ENCODE assay signal across 8 mouse cellular contexts in the genomic region with DNA sequence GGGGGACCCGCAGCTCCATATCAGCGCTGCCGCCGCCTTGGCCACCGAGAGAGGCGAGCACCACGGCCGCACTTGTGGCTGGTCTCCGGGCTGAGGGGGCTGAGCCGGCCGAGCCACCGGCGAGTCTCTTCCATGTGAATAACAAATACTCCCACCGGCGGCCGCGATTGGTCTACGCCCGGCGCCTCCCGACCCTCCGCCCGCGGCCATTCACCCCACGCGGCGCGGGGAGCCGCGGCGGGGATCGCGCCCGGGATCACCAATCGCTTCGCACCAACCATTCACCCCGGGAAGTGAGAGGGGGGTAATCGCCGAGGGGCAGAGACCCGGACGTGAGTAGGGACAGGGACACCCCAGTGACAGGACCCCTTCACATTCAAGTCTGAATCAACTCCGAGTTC. TPM values are rescaled to one million over a fixed set of nuclear protein-coding genes. Genes with fewer than 3 reads are reported as not detected.
DNase-seq lines count a peak whose midpoint lies in the region; ATAC-seq lines count a peak whose summit lies in the region.

A gene (minus strand): TSS at position 178 of the 401 bp plus-strand sequence.

- ATAC-seq in forebrain, embryonic 15.5 days (replicated peaks), result peak; percentile 27
- ATAC-seq in intestine, embryonic 15.5 days, result peak; percentile 57
- no peak for ATAC-seq in liver, embryonic 16.5 days (ENCODE audit: low read depth)

- peak within 1 kb of the TSS; percentile 68 for H3K4me3 ChIP-seq in forebrain, embryonic 15.5 days
- peak within 1 kb of the TSS; percentile 56 for H3K4me3 ChIP-seq in intestine, embryonic 15.5 days (replicated peaks)
- peak within 1 kb of the TSS; percentile 53 for H3K4me3 ChIP-seq in liver, embryonic 16.5 days (ENCODE audit: low read depth, low read length)

- DNase-seq in layer of hippocampus, adult 8-10 months (ENCODE audit: low spot score in 2 of 2), result peak in 1 of 2 experiments; percentile 8
- no peak for DNase-seq in layer of hippocampus, adult 9-11 months
- peak; percentile 9 for DNase-seq in adrenal gland, postnatal 25 days
- DNase-seq in right cerebral cortex, postnatal 10 days (ENCODE audit: low spot score in 2 of 2), result peak; percentile 50 to 55
- no peak for DNase-seq in urinary bladder, postnatal 14 days (ENCODE audit: low spot score)

- no peaks in the 10 kb centered on the region for H3K9me3 ChIP-seq in forebrain, embryonic 15.5 days
- H3K9me3 ChIP-seq in intestine, embryonic 15.5 days, result no peaks in the 10 kb centered on the region
- no peaks in the 10 kb centered on the region for H3K9me3 ChIP-seq in liver, embryonic 16.5 days (replicated peaks; ENCODE audit: control insufficient read depth, low read length)

- 0% methylated on average over 42 of the region's 42 CpGs for WGBS in forebrain, embryonic 15.5 days
- WGBS in intestine, embryonic 15.5 days, result under 1% methylated on average over 42 of the region's 42 CpGs
- under 1% methylated on average over 42 of the region's 42 CpGs for WGBS in liver, embryonic 16.5 days (ENCODE audit: insufficient replicate concordance)

- H3K27me3 ChIP-seq in forebrain, embryonic 15.5 days, result peaks cover 2% of the 10 kb centered on the region; the same call in 1 of the 2 replicates
- H3K27me3 ChIP-seq in intestine, embryonic 15.5 days (replicated peaks), result peaks cover 41% of the 10 kb centered on the region
- H3K27me3 ChIP-seq in liver, embryonic 16.5 days (ENCODE audit: control insufficient read depth, insufficient read depth, low read depth, low read length), result peaks cover 59% of the 10 kb centered on the region

- H3K4me1 ChIP-seq in forebrain, embryonic 15.5 days, result peaks cover 35% of the 10 kb centered on the region
- peaks cover 25% of the 10 kb centered on the region for H3K4me1 ChIP-seq in intestine, embryonic 15.5 days (replicated peaks)
- H3K4me1 ChIP-seq in liver, embryonic 16.5 days (ENCODE audit: control insufficient read depth, low read depth, low read length), result peaks cover 8% of the 10 kb centered on the region

- peak within 1 kb of the TSS; percentile 100 for H3K4me2 ChIP-seq in forebrain, embryonic 15.5 days (replicated peaks)
- peak within 1 kb of the TSS; percentile 99 for H3K4me2 ChIP-seq in intestine, embryonic 15.5 days (replicated peaks)
- peak within 1 kb of the TSS; percentile 77 for H3K4me2 ChIP-seq in liver, embryonic 16.5 days (ENCODE audit: low read depth, low read length)

- H3K9ac ChIP-seq in forebrain, embryonic 15.5 days (replicated peaks), result peak within 1 kb of the TSS; percentile 54
- H3K9ac ChIP-seq in intestine, embryonic 15.5 days, result peak within 1 kb of the TSS; percentile 30
- H3K9ac ChIP-seq in liver, embryonic 16.5 days (ENCODE audit: low read depth, low read length), result peak within 1 kb of the TSS; percentile 12; the same call in 1 of the 2 replicates

- peak within 1 kb of the TSS; percentile 6; the same call in 1 of the 2 replicates for H3K27ac ChIP-seq in forebrain, embryonic 15.5 days (replicated peaks)
- H3K27ac ChIP-seq in intestine, embryonic 15.5 days, result 0 out of 2 replicates have a peak within 1 kb of the TSS, but pooled peaks have one; percentile 23
- H3K27ac ChIP-seq in liver, embryonic 16.5 days (ENCODE audit: low read length), result no peak within 1 kb of the TSS

- H3K36me3 ChIP-seq in forebrain, embryonic 15.5 days, result no peaks in the 10 kb centered on the region
- no peaks in the 10 kb centered on the region for H3K36me3 ChIP-seq in intestine, embryonic 15.5 days
- H3K36me3 ChIP-seq in liver, embryonic 16.5 days (ENCODE audit: control insufficient read depth, insufficient read depth), result no peaks in the 10 kb centered on the region

RNA-seq across cellular contexts. Expression of the gene that starts here (rescaled TPM):
- 10 to 100 TPM; 10.2 to 14.0 (median 12.2) TPM for total RNA-seq in layer of hippocampus, adult 8-10 months (2022)
- total RNA-seq in adrenal gland, postnatal 25 days (2021), result 0.57 and 1.2 TPM in 2 replicates
- polyA plus RNA-seq in forebrain, embryonic 15.5 days (2015; fragmentation: Nextera tagmentation; extraction: Ambion mirVana), result 4.3 and 4.5 TPM in 2 replicates
- 2.3 and 3.4 TPM in 2 replicates for polyA plus RNA-seq in intestine, embryonic 15.5 days (2015; fragmentation: Nextera tagmentation; extraction: Ambion mirVana)
- polyA plus RNA-seq in liver, embryonic 16.5 days (2015; fragmentation: Nextera tagmentation; extraction: Ambion mirVana), result 0.02 TPM in 1 of 2 replicates, not detected in the other

Comparison
In these comparisons a context has a peak if more than half of its experiments do, and no peak if none do; other contexts are left out.
1. DNase-seq: peak in adrenal gland, postnatal 25 days (single experiment) and right cerebral cortex, postnatal 10 days (2 of 2); none in layer of hippocampus, adult 9-11 months (single experiment) and urinary bladder, postnatal 14 days (single experiment).
2. Peak in every context shown above with its lines, with median percentiles within 50 percentile points of each other: H3K4me2 ChIP-seq, H3K4me3 ChIP-seq and H3K9ac ChIP-seq.